Mouse (Mus musculus) limb, embryonic 11.5 days (tissue): ENCODE results near the gene Ola1. TPM values are rescaled to one million over a fixed set of nuclear protein-coding genes. Genes with fewer than 3 reads are reported as not detected.

Source experiments
- ATAC-seq: fragments of 200-750 bp; cut with Nextera tagmentation; 2 replicates; pipeline ENCODE4 v1.8.0; 2017; ENCODE audit warnings: low read depth; ENCODE audit not compliant: insufficient number of reproducible peaks, low FRiP score, low TSS enrichment
- DNase-seq: peaks from one replicate; pipeline ENCODE4 v3.0.0-alpha.2; 2015; ENCODE audit warnings: low spot score
- H3K27ac ChIP-seq: fragments of 300-500 bp; sonication (generic); replicated peaks from 2 replicates; pipeline ENCODE4 v1.5.1; 2014; ENCODE audit warnings: low read depth, mild to moderate bottlenecking, low read length
- H3K27me3 ChIP-seq: fragments of 300-500 bp; sonication (generic); 2 replicates; pipeline ENCODE4 v1.6.1; 2014; ENCODE audit warnings: mild to moderate bottlenecking, low read length, mixed read lengths; ENCODE audit not compliant: control insufficient read depth, insufficient read depth
- H3K36me3 ChIP-seq: fragments of 300-500 bp; sonication (generic); 2 replicates; pipeline ENCODE4 v1.6.1; 2014; ENCODE audit warnings: mild to moderate bottlenecking, low read length, moderate library complexity, mixed read lengths; ENCODE audit not compliant: control insufficient read depth, insufficient read depth
- H3K4me1 ChIP-seq: fragments of 300-500 bp; sonication (generic); 2 replicates; pipeline ENCODE4 v1.6.1; 2014; ENCODE audit warnings: low read length, mixed read lengths; ENCODE audit not compliant: control insufficient read depth, insufficient read depth
- H3K4me2 ChIP-seq: fragments of 300-500 bp; sonication (generic); 2 replicates; pipeline ENCODE4 v1.6.1; 2014; ENCODE audit warnings: low read depth, mild to moderate bottlenecking, moderate library complexity; ENCODE audit not compliant: severe bottlenecking
- H3K4me3 ChIP-seq: fragments of 300-500 bp; sonication (generic); 2 replicates; pipeline ENCODE4 v1.5.1; 2014; ENCODE audit warnings: low read depth, low read length
- H3K9ac ChIP-seq: fragments of 300-500 bp; sonication (generic); 2 replicates; pipeline ENCODE4 v1.6.1; 2014; ENCODE audit warnings: mild to moderate bottlenecking, low read length
- H3K9me3 ChIP-seq: fragments of 300-500 bp; sonication (generic); 2 replicates; pipeline ENCODE4 v1.6.1; 2016; ENCODE audit warnings: low read length; ENCODE audit not compliant: control insufficient read depth
- WGBS: fragments of 180-500 bp; shearing (Covaris S2); extraction: QIAGEN DNeasy Blood & Tissue Kit; methylation state at CpG from one replicate; pipeline ENCODE4 v1.1.7; 2014; 5-methylcytosine and 5-hydroxymethylcytosine counted together
- polyA plus RNA-seq: library from polyadenylated mRNA; unstranded; fragments of >200 nt; fragmentation: Nextera tagmentation; extraction: Ambion mirVana; gene quantifications from 2 replicates; pipeline ENCODE4 v1.2.1, GENCODE M21; 2014

Gene Ola1
- polyA plus RNA-seq, 1 experiment from 2014 or later, result 117 TPM

DNA sequence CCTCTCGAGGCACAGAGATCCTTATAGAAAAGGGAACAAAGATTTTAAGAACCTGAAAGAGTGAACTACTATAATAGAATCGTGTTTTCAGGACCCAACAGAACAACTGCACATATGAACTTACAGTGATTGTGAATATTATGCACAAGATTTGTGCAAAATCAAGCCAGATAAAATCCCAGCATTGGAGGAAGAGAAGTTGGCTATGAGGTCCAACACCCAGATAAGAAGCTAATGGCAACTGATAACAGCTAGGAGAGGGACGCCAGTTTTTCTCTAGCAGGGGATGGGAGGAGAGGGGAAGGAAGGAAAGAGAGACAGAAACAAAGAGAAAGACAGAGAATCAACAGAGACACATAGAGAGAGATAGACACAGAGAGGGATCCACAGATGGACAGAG is 33.5 kb downstream of the Ola1 start:
- H3K4me1 ChIP-seq, result no peaks in the 10 kb centered on the region
- no peak overlapping the region for H3K27ac ChIP-seq
- H3K9ac ChIP-seq, result no peak overlapping the region
- H3K4me2 ChIP-seq, result no peak overlapping the region
- no peaks in the 10 kb centered on the region for H3K27me3 ChIP-seq
- H3K9me3 ChIP-seq, result no peaks in the 10 kb centered on the region
- no peaks in the 10 kb centered on the region for H3K36me3 ChIP-seq
- ATAC-seq (no peak), DNase-seq (no peak)
- no peak overlapping the region for H3K4me3 ChIP-seq
- WGBS, result 83% methylated on average over 3 of the region's 3 CpGs

DNA sequence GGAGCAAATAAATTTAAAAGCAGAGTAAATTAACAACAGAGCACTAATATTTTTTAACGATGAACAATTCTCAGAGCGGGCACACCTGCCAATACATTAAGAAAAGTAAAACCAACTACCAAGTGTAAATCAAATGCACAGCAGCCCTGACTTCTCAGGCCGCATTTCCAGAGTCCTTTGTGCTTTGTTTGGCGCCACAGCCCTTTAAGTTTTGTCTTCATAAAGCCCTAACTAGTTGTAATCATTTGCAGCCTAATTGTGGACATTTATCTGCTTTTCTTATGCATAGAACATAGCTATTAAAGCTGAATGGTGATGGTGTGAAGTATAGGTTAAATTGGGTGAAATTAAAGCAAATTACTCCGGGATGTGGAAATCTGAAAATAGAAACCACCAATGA is 49.2 kb downstream of the Ola1 start:
- ATAC-seq, result no peak
- Histone ChIP-seq H3K4me2 (no peak overlapping the region), H3K27ac (no peak overlapping the region), H3K4me1 (peaks cover 3% of the 10 kb centered on the region), H3K27me3 (no peaks in the 10 kb centered on the region), H3K9ac (no peak overlapping the region), H3K36me3 (no peaks in the 10 kb centered on the region), H3K9me3 (no peaks in the 10 kb centered on the region), H3K4me3 (no peak overlapping the region)
- 36% methylated on average over 5 of the region's 5 CpGs for WGBS
- peak; percentile 34 for DNase-seq

DNA sequence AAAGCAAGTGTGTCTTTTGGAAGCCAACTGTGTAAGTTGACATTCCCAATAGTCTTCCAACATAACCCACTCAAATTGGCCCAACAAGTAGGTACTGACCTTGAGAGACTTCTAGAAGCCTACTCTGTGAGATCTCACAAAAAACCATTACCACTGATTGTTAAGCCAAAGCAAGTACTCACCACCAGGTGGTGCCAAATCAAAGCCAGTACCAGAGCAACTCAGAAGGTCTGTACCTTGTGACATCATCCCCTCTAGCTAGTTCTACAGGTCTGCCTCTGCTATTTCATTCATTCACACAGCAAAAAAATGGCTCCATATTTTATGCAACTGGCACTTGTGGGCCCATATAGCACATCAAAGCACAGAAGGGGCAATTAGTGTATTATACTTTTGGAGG is 51.6 kb downstream of the Ola1 start:
- ATAC-seq (no peak), DNase-seq (peak; percentile 61)
- H3K4me2 ChIP-seq, result no peak overlapping the region
- peaks cover 3% of the 10 kb centered on the region for H3K4me1 ChIP-seq
- no peaks in the 10 kb centered on the region for H3K36me3 ChIP-seq
- H3K27ac ChIP-seq, result no peak overlapping the region
- no peaks in the 10 kb centered on the region for H3K9me3 ChIP-seq
- no peaks in the 10 kb centered on the region for H3K27me3 ChIP-seq
- no peak overlapping the region for H3K9ac ChIP-seq
- H3K4me3 ChIP-seq, result no peak overlapping the region

DNA sequence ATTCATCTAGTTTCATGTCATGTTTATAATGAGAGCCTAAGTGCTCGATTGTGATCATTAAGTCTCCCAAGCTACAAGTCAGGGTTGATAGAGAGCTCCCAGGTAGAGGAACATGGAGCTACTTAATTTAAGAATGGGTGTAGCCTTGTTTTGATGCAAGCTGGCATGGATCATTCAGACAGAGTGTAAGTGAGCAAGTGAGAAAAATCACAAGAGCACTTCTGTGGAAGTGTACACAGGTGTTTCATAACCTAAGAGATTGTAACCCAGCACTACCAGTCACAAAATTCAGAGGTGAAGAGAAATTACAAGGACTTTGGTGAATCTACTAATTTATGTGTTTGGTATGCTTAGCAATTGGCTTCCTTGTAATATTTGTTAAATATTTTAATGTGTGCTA is 54.1 kb downstream of the Ola1 start:
- H3K4me1 ChIP-seq, result no peaks in the 10 kb centered on the region
- WGBS, result 75% methylated on average over 1 of the region's 1 CpGs
- H3K4me3 ChIP-seq, result no peak overlapping the region
- H3K27ac ChIP-seq, result no peak overlapping the region
- no peak for DNase-seq
- no peak overlapping the region for H3K4me2 ChIP-seq
- no peak overlapping the region for H3K9ac ChIP-seq
- H3K27me3 ChIP-seq, result no peaks in the 10 kb centered on the region
- H3K9me3 ChIP-seq, result no peaks in the 10 kb centered on the region
- H3K36me3 ChIP-seq, result no peaks in the 10 kb centered on the region
- no peak for ATAC-seq

GRCm38 (mm10) chr2:73160772-73161171 is 58.0 kb downstream of the Ola1 start:
- H3K27me3 ChIP-seq, result no peaks in the 10 kb centered on the region

DNA sequence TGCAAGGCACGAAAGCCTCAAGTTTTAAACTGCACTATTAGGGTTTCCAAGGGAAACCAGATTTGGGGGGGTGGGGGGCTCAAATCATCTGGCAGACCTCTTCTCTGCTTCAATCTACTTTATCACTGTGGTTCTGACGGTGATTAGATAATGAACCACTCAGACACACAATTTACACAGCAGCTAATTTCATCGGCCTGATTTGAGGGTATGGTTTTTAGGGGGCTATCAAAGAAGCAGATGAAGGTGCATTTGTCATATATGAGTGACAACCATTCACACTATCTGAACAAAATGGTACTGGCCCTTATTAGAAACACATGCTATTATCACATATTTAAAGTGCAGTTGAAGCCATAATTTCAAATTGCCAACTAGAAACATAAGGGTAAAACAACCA is 61.5 kb downstream of the Ola1 start:
- H3K27me3 ChIP-seq, result no peaks in the 10 kb centered on the region
- no peaks in the 10 kb centered on the region; the same call in 1 of the 2 replicates for H3K36me3 ChIP-seq
- no peaks in the 10 kb centered on the region for H3K4me1 ChIP-seq
- 93% methylated on average over 3 of the region's 3 CpGs for WGBS
- no peak overlapping the region for H3K4me2 ChIP-seq
- no peak overlapping the region for H3K9ac ChIP-seq
- no peak for DNase-seq
- no peak for ATAC-seq
- H3K9me3 ChIP-seq, result no peaks in the 10 kb centered on the region
- H3K27ac ChIP-seq, result no peak overlapping the region
- H3K4me3 ChIP-seq, result no peak overlapping the region

More at GRCm38 (mm10) chr2:73160772-73161171, 58.0 kb downstream of the Ola1 start:
- no peaks in the 10 kb centered on the region for H3K9me3 ChIP-seq
- DNase-seq, result no peak
- H3K4me1 ChIP-seq, result no peaks in the 10 kb centered on the region
- 70% methylated on average over 2 of the region's 2 CpGs for WGBS
- H3K4me3 ChIP-seq, result no peak overlapping the region
- H3K27ac ChIP-seq, result no peak overlapping the region
- no peak overlapping the region for H3K4me2 ChIP-seq
- no peak for ATAC-seq
- H3K9ac ChIP-seq, result no peak overlapping the region
- no peaks in the 10 kb centered on the region; the same call in 1 of the 2 replicates for H3K36me3 ChIP-seq

GRCm38 (mm10) chr2:73150526-73150925 is 68.2 kb downstream of the Ola1 start:
- H3K27ac ChIP-seq, result no peak overlapping the region
- H3K4me2 ChIP-seq, result no peak overlapping the region
- no peak for DNase-seq
- H3K9ac ChIP-seq, result no peak overlapping the region
- H3K27me3 ChIP-seq, result no peaks in the 10 kb centered on the region
- no peaks in the 10 kb centered on the region for H3K9me3 ChIP-seq
- ATAC-seq, result no peak
- no peak overlapping the region for H3K4me3 ChIP-seq
- H3K36me3 ChIP-seq, result no peaks in the 10 kb centered on the region
- WGBS, result 90% methylated on average over 3 of the region's 3 CpGs
- peaks cover 3% of the 10 kb centered on the region; the same call in 1 of the 2 replicates for H3K4me1 ChIP-seq

DNA sequence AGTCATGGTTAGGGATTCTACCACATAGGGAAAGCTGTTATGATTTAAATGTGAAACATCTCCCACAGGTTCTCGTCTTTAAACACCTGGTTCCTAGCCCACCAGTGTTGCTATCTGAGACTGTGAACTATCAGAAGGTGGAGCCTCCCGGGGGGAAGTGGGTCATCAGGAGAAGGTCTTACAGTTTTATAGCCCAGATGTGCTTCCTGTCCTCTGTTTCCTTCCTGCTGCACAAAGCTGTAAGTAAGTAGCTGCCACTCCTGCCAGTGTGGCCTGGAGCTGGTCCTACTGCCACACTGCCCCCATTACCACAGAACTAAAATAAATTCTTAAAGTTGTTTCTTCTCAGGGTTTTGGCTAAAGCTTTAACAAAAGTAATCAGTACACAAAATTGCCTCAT is 72.6 kb downstream of the Ola1 start:
- Histone ChIP-seq H3K27me3 (no peaks in the 10 kb centered on the region), H3K9ac (no peak overlapping the region), H3K36me3 (no peaks in the 10 kb centered on the region), H3K4me1 (peaks cover 9% of the 10 kb centered on the region), H3K4me3 (no peak overlapping the region), H3K4me2 (no peak overlapping the region), H3K9me3 (no peaks in the 10 kb centered on the region), H3K27ac (no peak overlapping the region)
- DNase-seq (no peak), ATAC-seq (no peak)
- WGBS, result 25% methylated on average over 2 of the region's 2 CpGs

- Histone ChIP-seq H3K36me3 (no peaks in the 10 kb centered on the region), H3K27ac (no peak overlapping the region), H3K4me2 (no peak overlapping the region), H3K9ac (no peak overlapping the region), H3K4me3 (no peak overlapping the region), H3K27me3 (no peaks in the 10 kb centered on the region), H3K4me1 (peaks cover 12% of the 10 kb centered on the region), H3K9me3 (no peaks in the 10 kb centered on the region)
- ATAC-seq (no peak), DNase-seq (no peak)
- WGBS, result 49% methylated on average over 2 of the region's 2 CpGs
Measured at GRCm38 (mm10) chr2:73143732-73144131, 75.0 kb downstream of the Ola1 start.
